Mouse (Mus musculus) spleen, postnatal 0 days (tissue): ENCODE measurements around the gene Ctbp1. TPM values are rescaled to one million over a fixed set of nuclear protein-coding genes. Genes with fewer than 3 reads are reported as not detected.

Experiments
- polyA plus RNA-seq: library from polyadenylated mRNA; unstranded; fragments of >200 nt; fragmentation: Nextera tagmentation; extraction: Ambion mirVana; gene quantifications from 2 replicates; pipeline ENCODE4 v1.2.1, GENCODE M21; 2015

The Ctbp1 gene
- 223 and 229 TPM in 2 replicates for polyA plus RNA-seq

GRCm38 (mm10) chr5:33274953-33275454 is at the start of gene Ctbp1:
Gene Ctbp1 (minus strand): TSS chr5:33274994.

DNA sequence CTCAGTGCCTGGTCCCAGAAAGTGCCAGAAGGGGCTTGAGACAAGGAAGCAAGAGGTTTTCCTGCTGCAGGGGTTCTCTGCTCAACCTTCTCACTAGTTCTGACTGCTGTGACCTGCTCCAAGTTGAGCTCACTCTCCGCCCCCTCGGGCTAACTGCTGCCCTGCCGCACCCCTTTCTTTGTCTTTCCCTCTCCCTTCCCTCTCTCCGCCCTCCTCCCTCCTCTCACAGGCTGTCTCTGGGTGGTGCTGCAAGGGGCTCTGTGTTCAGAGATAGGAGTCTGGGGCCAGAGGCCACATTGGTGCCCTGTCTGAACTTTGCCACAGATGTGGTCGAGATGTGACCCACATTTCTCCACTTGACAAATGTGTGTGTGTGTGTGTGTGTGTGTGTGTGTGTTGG is 56.7 kb downstream of the Ctbp1 start, which contains the start of gene Spon2:
Gene Spon2, minus strand, starts transcription at position 375 of the 400 bp plus-strand sequence.

Other genes with a start within 250 kb of the Ctbp1 start
- gene Slc5a1, start 170.8 kb downstream of the Ctbp1 start, polyA plus RNA-seq = not detected in 2 replicates
- gene Spon2, start 56.5 kb downstream of the Ctbp1 start, polyA plus RNA-seq = 34.8 and 58.1 TPM in 2 replicates
- gene Maea, start 60.5 kb upstream of the Ctbp1 start, polyA plus RNA-seq = 51.7 and 57.6 TPM in 2 replicates
- 7.9 and 8.6 TPM in 2 replicates for gene Uvssa, start 103.6 kb upstream of the Ctbp1 start, polyA plus RNA-seq
- not detected in 2 replicates for gene Nkx1-1, start 159.0 kb upstream of the Ctbp1 start, polyA plus RNA-seq